Mouse (Mus musculus) adrenal gland, postnatal 10 days (tissue): ENCODE results near the gene Rad51b. TPM values are rescaled to one million over a fixed set of nuclear protein-coding genes. Genes with fewer than 3 reads are reported as not detected.

Source experiments
- DNase-seq: peaks from one replicate; pipeline ENCODE4 v3.0.0; 2021; ENCODE audit warnings: mixed read lengths
- total RNA-seq, 2 experiments: library from RNA; stranded (reverse); gene quantifications; 2 replicates each; pipeline ENCODE4 v1.2.3; 2021

Gene Rad51b
- total RNA-seq, 2 experiments from 2014 or later: 1.6 to 3.0 TPM

DNA sequence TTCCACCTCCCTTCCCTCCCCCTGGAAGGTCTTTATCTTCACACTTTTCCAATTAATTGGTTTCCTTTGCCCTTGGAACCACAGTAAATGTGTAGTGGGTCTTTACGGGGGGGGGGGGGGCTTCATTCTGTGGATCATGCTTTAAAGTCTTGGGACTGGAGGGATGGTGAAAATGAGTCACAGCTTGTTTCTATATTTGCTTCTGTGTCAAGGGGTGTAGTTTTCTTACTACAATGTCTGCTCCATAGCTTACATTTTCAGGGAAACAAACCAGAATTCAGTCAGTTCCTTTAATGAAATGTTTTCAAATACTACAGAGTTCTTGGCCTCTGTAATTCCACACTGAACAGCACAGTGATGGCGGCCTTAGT is 317.5 kb downstream of the Rad51b start:
- DNase-seq: no peak

DNA sequence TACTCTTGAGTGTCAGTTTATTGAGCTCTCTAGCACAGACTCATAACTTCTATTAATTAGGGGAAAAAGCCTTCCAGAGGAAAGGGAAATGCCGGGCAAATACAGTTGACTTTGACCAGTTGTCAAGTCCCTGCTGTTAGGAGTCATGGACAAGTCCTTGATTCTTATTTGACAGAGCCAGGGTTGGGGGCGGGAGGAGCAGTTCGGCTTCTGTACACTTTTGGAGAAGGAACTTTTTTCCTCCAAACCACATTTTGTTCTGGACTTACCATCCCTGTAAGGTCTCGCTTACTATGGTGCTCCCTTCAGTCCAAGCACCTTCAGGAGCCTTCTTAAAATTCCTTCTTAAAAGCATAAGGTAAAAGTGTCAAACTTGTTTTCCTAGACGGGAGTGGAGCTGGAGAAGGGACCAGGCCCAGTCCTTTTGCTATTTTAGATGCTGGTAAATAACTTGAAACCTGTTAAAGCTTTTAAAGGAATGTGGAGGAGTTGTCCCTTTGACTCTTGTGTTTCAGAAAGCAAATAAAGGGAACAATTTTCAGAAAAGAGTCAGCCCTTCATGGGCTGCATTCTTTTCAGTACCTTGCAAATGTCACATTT is 318.7 kb downstream of the Rad51b start:
- no peak for DNase-seq

DNA sequence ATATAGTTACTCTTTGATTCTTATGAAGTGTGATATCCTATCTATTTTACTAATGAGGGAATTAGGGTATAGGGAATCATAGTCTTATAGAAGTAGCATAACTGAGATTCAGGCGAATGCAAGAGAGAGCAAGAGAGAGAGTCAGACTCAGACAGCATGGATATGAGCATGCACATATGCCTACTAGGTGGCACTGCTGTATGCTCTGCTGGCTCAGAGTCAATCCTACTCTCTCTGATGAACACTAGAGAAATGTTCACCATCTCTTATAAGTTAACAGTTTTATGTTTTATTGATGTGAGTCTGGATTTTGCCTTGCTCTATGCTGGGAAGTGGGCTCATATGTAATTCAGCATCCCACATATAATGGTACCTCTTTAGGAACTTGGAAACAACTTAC is 321.9 kb downstream of the Rad51b start:
- DNase-seq: no peak

GRCm38 (mm10) chr12:79620693-79621092 is 323.6 kb downstream of the Rad51b start:
- DNase-seq: no peak

GRCm38 (mm10) chr12:79623308-79623707 is 326.2 kb downstream of the Rad51b start:
- DNase-seq: no peak

DNA sequence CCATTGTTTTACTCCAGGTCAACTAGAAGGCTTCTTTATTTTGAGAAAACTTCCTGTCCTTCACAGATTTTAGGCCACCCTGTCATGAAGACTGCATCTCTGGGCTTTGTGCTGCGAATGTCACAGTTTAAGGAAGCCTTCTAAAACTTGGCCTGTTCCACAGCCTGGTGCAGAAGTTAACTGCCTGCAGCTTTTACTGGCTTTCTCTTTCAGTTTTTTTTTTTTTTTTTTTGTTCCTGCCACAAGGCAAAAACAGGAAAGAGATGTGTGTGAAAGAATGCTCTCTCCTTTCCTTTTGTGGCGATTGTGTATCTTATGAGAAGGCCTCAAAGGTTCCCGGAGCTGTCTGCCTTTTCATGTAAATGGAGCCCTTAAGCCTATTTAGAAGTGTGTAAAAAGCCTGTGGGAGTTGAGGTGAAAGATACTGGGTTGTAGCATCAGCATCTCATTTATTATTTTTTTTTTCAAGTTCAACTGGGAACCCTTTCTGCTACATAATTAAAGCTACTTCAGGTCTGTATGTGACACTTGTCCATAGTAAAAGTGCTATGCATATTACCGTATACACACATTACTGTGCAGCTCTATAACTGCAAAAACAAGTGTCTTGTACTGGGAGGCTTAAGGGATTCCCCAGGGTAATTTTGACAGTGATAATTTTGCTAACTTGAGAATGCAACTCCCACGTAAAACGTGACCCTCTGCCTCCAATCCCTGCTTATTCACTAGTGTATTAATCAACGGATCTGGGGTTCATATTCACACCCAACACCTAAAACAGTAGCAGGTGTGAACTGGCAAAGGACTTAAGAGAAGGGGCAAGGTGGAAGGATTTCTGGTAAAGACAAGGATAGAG is 328.8 kb downstream of the Rad51b start:
- DNase-seq: no peak

DNA sequence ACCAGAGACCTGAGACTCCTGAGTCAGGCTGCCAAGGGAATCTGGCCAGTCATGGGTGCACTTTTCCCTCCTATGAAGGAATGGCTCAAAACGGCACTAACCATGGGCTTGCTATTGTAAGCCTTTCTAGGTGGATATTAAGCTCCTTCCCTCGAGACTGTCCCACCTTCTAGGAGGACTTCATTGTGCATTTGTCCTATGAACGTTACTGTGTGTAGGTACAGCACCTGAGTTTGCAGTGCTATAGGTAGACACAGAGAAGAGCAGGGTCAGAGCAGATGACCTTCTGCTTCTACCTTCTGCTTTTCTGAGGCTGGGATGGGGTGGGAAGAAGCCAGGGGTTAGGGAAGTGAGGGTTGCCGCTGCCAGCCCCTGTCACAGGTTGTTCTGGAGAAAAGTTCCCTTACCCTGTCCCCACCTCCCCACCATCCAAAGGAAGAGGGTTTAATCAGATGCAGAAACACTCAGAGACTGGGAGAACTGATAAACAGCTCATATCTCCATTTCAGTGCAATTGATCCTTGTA is 329.5 kb downstream of the Rad51b start:
- no peak for DNase-seq

GRCm38 (mm10) chr12:79627351-79628120 is 330.5 kb downstream of the Rad51b start:
- no peak for DNase-seq

GRCm38 (mm10) chr12:79628121-79628774 is 331.2 kb downstream of the Rad51b start:
- DNase-seq: no peak

DNA sequence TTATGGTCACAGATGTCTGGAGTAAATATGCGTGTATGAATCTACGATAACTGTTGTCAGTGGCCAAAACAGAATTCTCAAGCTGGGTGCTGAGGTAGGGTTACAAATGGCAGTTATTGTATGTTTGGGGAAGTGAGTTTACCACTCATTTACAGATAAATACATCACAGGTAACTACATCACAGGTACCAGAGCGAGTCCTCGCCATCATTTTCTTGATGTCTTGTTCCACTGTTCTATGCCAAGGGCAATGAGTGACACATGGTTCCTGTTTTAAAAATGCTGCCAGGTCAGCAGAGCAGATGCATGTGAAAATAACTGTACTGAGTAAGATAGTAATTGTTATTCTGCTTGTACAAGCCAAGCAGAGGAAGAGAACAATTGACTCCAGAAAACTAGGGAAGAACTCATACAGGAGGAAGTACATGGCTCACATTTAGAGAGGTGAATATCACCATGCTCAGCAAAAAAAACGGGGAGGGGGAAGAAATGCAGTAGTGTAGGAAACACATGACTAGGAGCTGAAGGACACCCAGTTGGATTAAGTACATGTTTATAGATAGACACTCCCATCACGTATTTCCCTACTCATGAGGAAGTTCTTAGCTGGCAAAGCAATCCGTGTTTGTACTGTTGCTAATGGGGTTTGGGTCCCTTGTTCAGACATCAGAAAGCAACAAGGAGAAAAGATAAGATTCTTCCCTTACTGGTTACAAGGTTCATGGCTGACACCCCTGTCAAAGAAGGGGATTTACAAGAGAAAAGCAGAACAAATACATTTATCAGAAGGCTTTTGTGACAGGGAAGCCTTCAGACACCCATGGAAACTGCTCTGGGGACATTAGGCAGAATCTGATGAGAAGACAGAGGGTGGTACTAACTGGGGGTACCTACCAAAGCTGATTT is 333.1 kb downstream of the Rad51b start:
- DNase-seq: no peak

GRCm38 (mm10) chr12:79633458-79634106 is 336.5 kb downstream of the Rad51b start:
- DNase-seq: no peak

- peak; percentile 38 for DNase-seq
Observed at GRCm38 (mm10) chr12:79641570-79642285, 344.6 kb downstream of the Rad51b start.

DNA sequence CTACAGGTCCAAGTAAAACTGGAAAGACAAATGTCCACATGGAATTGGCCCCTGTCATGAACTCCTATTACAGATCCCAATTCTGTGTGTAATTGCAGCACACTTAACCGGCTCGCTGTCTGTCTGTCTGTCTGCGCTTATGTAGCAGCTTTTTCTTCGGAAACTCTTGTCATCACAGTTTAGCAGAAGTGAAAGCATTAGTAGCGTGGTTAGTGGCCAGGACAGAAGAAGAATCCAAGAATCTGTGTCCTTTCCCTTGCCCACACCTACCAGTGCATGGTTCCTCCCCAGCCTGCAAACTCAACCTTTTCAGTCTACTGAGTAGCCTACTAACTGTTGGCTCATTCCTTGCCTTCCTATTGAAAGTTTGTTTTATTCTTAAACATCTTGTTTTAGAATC is 345.6 kb downstream of the Rad51b start:
- DNase-seq: no peak

DNA sequence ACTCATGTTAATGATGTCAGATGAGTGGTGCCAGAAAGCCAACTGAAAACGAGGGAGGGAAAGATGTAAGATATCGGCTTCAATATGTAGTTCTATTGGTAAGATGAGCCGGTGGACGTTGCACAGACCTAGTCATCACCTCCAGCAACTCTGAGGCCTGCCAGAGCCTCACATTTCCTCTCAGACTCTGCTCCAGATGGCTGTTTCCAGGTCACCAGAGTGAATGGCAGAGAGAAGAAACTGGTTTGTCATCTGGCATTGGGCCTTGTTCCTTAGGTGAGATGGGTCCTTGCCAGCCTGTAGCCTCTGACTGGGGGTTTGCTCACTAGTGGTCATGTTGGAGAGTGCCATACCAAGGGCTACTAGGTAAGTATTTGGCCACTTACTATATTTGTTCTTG is 348.6 kb downstream of the Rad51b start:
- DNase-seq: no peak

DNA sequence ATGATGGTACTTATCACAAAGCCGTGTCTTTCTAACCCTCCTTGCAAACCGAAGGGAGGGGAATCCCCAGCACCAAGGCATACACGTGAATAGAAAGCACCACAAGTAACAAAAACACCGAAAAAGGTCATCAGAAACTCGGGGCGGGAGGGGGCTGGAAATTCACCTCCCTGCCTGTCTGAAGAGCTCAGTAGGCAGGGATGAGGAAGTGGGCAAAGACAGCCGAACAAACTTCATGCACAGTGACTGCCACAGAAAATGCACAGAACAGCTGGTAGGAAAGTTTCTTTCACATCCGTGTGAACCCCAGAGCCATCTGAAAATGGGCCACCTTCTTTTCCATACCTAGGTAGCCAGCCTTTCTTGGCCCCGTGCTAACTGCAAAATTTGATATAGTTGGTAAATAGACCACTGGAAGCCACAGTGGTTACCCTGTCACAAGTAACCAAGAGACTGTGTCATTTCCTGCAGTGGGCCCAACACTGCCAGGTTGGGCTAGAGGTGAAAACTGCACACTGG is 349.6 kb downstream of the Rad51b start:
- DNase-seq: no peak

GRCm38 (mm10) chr12:79647382-79647781 is 350.3 kb downstream of the Rad51b start:
- DNase-seq: no peak

GRCm38 (mm10) chr12:79647976-79648375 is 350.9 kb downstream of the Rad51b start:
- DNase-seq: no peak

DNA sequence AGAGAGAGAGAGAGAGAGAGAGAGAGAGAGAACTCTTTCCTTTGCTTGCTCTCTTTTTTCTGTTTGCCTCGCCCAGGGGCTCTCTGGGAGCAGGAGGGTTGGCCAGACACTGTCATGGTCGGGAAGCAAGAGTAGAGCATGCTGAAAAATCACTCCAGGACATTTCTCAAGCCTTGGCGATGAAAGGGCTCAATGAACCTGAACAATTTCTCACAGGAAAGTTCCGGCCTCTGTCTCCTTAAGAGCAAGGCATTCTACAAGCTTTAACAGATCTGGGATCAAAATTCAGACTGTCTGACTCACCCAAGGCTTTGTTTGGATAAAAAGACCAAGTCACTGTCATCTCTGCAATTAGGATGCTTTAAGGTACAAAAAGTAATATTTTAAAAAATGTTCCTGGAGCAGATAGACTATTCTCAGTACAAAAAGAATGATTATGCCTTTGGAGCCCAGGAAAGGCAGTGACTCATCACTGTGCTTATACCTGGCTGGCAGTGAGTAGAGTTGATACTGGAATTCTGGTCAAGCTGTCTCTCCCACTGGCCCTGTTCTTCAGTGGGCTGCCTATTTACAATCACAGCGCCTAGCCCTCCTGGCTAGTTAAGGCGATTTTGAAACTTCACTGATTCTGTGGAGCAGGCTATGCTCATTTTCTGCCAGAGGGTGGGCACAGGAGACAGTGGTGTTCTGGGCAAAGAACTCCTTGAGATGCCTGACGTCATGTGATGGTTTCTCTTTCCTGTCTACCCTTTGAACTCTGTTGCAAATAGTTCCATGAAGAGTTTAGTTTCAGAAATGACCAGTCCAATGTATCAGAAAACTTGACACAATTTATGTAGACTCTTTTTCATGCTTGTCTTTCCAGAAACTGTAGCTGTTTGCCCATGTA is 352.0 kb downstream of the Rad51b start:
- no peak for DNase-seq

DNA sequence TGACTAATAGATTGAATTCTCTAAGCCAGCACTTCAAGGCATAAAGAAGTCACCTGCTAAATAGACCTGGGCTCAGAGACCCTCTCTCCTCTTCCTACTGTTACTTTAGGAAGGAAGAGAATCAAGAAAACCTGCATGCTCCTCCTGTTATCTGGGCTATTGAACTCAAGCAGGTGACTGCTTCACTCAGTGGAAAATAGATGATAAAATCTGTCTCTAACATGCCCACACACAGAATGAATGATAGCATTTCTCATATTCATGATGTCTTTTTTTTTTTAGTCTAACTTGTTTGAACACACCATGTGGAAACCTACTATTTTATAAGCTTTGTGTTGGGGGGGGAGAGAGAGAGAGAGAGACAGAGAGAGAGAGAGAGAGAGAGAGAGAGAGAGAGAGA is 352.7 kb downstream of the Rad51b start:
- no peak for DNase-seq
